Mouse (Mus musculus): ENCODE results near the gene Sh3gl2.

GRCm38 (mm10) chr4:85559753-85560152, 354.8 kb downstream of the Sh3gl2 start:
- no peak for TF ChIP-seq CTCF (IDR thresholded peaks at IDR 0.05; ENCODE audit: low read depth)
- no peak for TF ChIP-seq EP300 (IDR thresholded peaks at IDR 0.05; ENCODE audit: low read depth)

Measured in liver, embryonic 14.5 days (tissue).